Mouse (Mus musculus) liver, embryonic 11.5 days (tissue): ENCODE results near the gene Ppp1r16b. TPM values are rescaled to one million over a fixed set of nuclear protein-coding genes. Genes with fewer than 3 reads are reported as not detected.

Experiments
- ATAC-seq: fragments of 200-750 bp; cut with Nextera tagmentation; replicated peaks from 2 replicates; pipeline ENCODE4 v1.8.0; 2017; ENCODE audit warnings: moderate number of reproducible peaks, mild to moderate bottlenecking, moderate TSS enrichment, moderate library complexity; ENCODE audit not compliant: low FRiP score
- DNase-seq: peaks from one replicate; pipeline ENCODE4 v3.0.0-alpha.2; 2017; ENCODE audit warnings: low spot score
- H3K27ac ChIP-seq: fragments of 300-500 bp; sonication (generic); 2 replicates; pipeline ENCODE4 v1.5.1; 2014; ENCODE audit warnings: mild to moderate bottlenecking, low read depth, low read length, control low read depth
- H3K27me3 ChIP-seq: fragments of 300-500 bp; sonication (generic); replicated peaks from 2 replicates; pipeline ENCODE4 v1.6.1; 2014; ENCODE audit warnings: low read length, mixed read lengths; ENCODE audit not compliant: control insufficient read depth, insufficient read depth
- H3K36me3 ChIP-seq: fragments of 300-500 bp; sonication (generic); 2 replicates; pipeline ENCODE4 v1.6.1; 2014; ENCODE audit warnings: mild to moderate bottlenecking, low read length, moderate library complexity, mixed read lengths; ENCODE audit not compliant: control insufficient read depth, insufficient read depth
- H3K4me1 ChIP-seq: fragments of 300-500 bp; sonication (generic); replicated peaks from 2 replicates; pipeline ENCODE4 v1.6.1; 2014; ENCODE audit warnings: low read length, mixed read lengths; ENCODE audit not compliant: control insufficient read depth, insufficient read depth
- H3K4me2 ChIP-seq: fragments of 300-500 bp; sonication (generic); 2 replicates; pipeline ENCODE4 v1.6.1; 2014; ENCODE audit warnings: mild to moderate bottlenecking, control low read depth, moderate library complexity
- H3K4me3 ChIP-seq: fragments of 300-500 bp; sonication (generic); 2 replicates; pipeline ENCODE4 v1.5.1; 2014; ENCODE audit warnings: low read depth, low read length, control low read depth
- H3K9ac ChIP-seq: fragments of 300-500 bp; sonication (generic); 2 replicates; pipeline ENCODE4 v1.6.1; 2014; ENCODE audit warnings: low read depth, low read length, control low read depth
- H3K9me3 ChIP-seq: fragments of 300-500 bp; sonication (generic); 2 replicates; pipeline ENCODE4 v1.6.1; 2016; ENCODE audit warnings: low read length, inconsistent platforms, mixed read lengths; ENCODE audit not compliant: control insufficient read depth
- microRNA counts: library from miRNA; unstranded; fragments of <30 nt; microRNA quantifications from one replicate; lab custom pipeline; 2015
- microRNA-seq: library from miRNA; unstranded; fragments of <30 nt; microRNA quantifications from one replicate; pipeline ENCODE4, GENCODE M21; 2017; ENCODE audit warnings: borderline number of aligned reads
- polyA plus RNA-seq: library from polyadenylated mRNA; unstranded; fragments of >200 nt; fragmentation: Nextera tagmentation; extraction: Ambion mirVana; gene quantifications from 2 replicates; pipeline ENCODE4 v1.2.1, GENCODE M21; 2014

Gene Ppp1r16b
- polyA plus RNA-seq, 1 experiment from 2014 or later = 5.2 TPM

GRCm38 (mm10) chr2:158815686-158816085, 150.5 kb downstream of the Ppp1r16b start:
- H3K27ac ChIP-seq = no peak overlapping the region
- no peak for ATAC-seq
- peaks cover 9% of the 10 kb centered on the region; the same call in 1 of the 2 replicates for H3K36me3 ChIP-seq

More at GRCm38 (mm10) chr2:158815686-158816085, 150.5 kb downstream of the Ppp1r16b start:
- Histone ChIP-seq H3K27me3 (no peaks in the 10 kb centered on the region), H3K4me3 (no peak overlapping the region), H3K9me3 (no peaks in the 10 kb centered on the region), H3K4me1 (no peaks in the 10 kb centered on the region), H3K9ac (no peak overlapping the region), H3K4me2 (no peak overlapping the region)
- DNase-seq = no peak

MicroRNA genes within 50 kb of the gene (microRNA counts, 519-probe panel; counts per million panel counts)
- microRNA mmu-miR-3474 (lab: Ali Mortazavi, UCI) = not detected

Small RNA genes lying within 50 kb of the gene (microRNA-seq; reads per million reads assigned to microRNA genes)
- not detected for gene Gm26141
- 1.8 reads per million for gene Mir3474

Other genes with a start within 250 kb of the Ppp1r16b start
- gene Adig, start 162.8 kb upstream of the Ppp1r16b start, polyA plus RNA-seq = not detected in 2 replicates
- not detected in 2 replicates for gene Arhgap40, start 152.6 kb upstream of the Ppp1r16b start, polyA plus RNA-seq
- 0.05 and 0.06 TPM in 2 replicates for gene Slc32a1, start 54.6 kb upstream of the Ppp1r16b start, polyA plus RNA-seq
- gene Actr5, start 40.5 kb upstream of the Ppp1r16b start, polyA plus RNA-seq = 14.2 and 15.8 TPM in 2 replicates
- gene Fam83d, start 102.7 kb downstream of the Ppp1r16b start, polyA plus RNA-seq = 27.9 and 28.1 TPM in 2 replicates
- gene Dhx35, start 129.4 kb downstream of the Ppp1r16b start, polyA plus RNA-seq = 11.6 and 13.0 TPM in 2 replicates